Mouse (Mus musculus) hindbrain, embryonic 10.5 days (tissue): ENCODE measurements around the gene Rimbp2. TPM values are rescaled to one million over a fixed set of nuclear protein-coding genes. Genes with fewer than 3 reads are reported as not detected.
A peak's percentile ranks its signal among the peaks of the same experiment; 100 is the strongest.
"Not testable (repeated sequence)": the region's sequence is repeated elsewhere in the genome, so short reads cannot be mapped to it uniquely, and the experiment has no call there.

Source experiments
- DNase-seq: peaks from one replicate; pipeline ENCODE4 v3.0.0-alpha.2; 2017; ENCODE audit warnings: low spot score
- H3K27ac ChIP-seq: fragments of 300-500 bp; sonication (generic); 2 replicates; pipeline ENCODE4 v1.5.1; 2016; ENCODE audit warnings: mild to moderate bottlenecking, moderate library complexity
- H3K27me3 ChIP-seq: fragments of 300-500 bp; sonication (generic); 2 replicates; pipeline ENCODE4 v1.6.1; 2016; ENCODE audit warnings: mild to moderate bottlenecking; ENCODE audit not compliant: poor library complexity, insufficient read depth, severe bottlenecking
- H3K36me3 ChIP-seq: fragments of 300-500 bp; sonication (generic); 2 replicates; pipeline ENCODE4 v1.6.1; 2016; ENCODE audit warnings: mild to moderate bottlenecking, moderate library complexity
- H3K4me1 ChIP-seq: fragments of 300-500 bp; sonication (generic); replicated peaks from 2 replicates; pipeline ENCODE4 v1.6.1; 2016; ENCODE audit warnings: mild to moderate bottlenecking
- H3K4me3 ChIP-seq: fragments of 300-500 bp; sonication (generic); 2 replicates; pipeline ENCODE4 v1.5.1; 2016; ENCODE audit warnings: mild to moderate bottlenecking, moderate library complexity
- H3K9me3 ChIP-seq: fragments of 300-500 bp; sonication (generic); 2 replicates; pipeline ENCODE4 v1.6.1; 2016; ENCODE audit warnings: mild to moderate bottlenecking, moderate library complexity
- WGBS: fragments of 180-500 bp; shearing (Covaris S2); methylation state at CpG from one replicate; pipeline ENCODE4 v1.1.7; 2016; 5-methylcytosine and 5-hydroxymethylcytosine counted together
- polyA plus RNA-seq: library from polyadenylated mRNA; unstranded; fragments of >200 nt; fragmentation: Nextera tagmentation; extraction: Ambion mirVana; gene quantifications from 2 replicates; pipeline ENCODE4 v1.2.1, GENCODE M21; 2016

Rimbp2 gene
- polyA plus RNA-seq, 1 experiment from 2014 or later = 1.3 TPM

- no peak overlapping the region for H3K4me3 ChIP-seq
- DNase-seq = peak; percentile 53
- WGBS = 73% methylated on average over 5 of the region's 5 CpGs
- 0 out of 2 replicates have a peak, but pooled peaks cover 3% of the 10 kb centered on the region for H3K4me1 ChIP-seq
- no peak overlapping the region for H3K27ac ChIP-seq
- no peaks in the 10 kb centered on the region for H3K9me3 ChIP-seq
- H3K27me3 ChIP-seq = no peaks in the 10 kb centered on the region
- no peaks in the 10 kb centered on the region for H3K36me3 ChIP-seq
These were observed 223.9 kb downstream of the Rimbp2 start for GRCm38 (mm10) chr5:128729341-128729740.

GRCm38 (mm10) chr5:128720461-128720860 lies 232.8 kb downstream of the Rimbp2 start:
- not testable (repeated sequence) for DNase-seq, H3K36me3 ChIP-seq, H3K27me3 ChIP-seq, H3K4me1 ChIP-seq, H3K27ac ChIP-seq, H3K9me3 ChIP-seq, H3K4me3 ChIP-seq
- WGBS = 91% methylated on average over 11 of the region's 11 CpGs

GRCm38 (mm10) chr5:128715171-128715570 lies 238.1 kb downstream of the Rimbp2 start:
- H3K27me3 ChIP-seq = no peaks in the 10 kb centered on the region
- no peak overlapping the region for H3K4me3 ChIP-seq
- H3K4me1 ChIP-seq = peaks cover 5% of the 10 kb centered on the region
- no peaks in the 10 kb centered on the region for H3K36me3 ChIP-seq
- 75% methylated on average over 16 of the region's 16 CpGs for WGBS
- H3K27ac ChIP-seq = no peak overlapping the region
- 0 out of 2 replicates have a peak, but pooled peaks cover 5% of the 10 kb centered on the region for H3K9me3 ChIP-seq
- no peak for DNase-seq

DNA sequence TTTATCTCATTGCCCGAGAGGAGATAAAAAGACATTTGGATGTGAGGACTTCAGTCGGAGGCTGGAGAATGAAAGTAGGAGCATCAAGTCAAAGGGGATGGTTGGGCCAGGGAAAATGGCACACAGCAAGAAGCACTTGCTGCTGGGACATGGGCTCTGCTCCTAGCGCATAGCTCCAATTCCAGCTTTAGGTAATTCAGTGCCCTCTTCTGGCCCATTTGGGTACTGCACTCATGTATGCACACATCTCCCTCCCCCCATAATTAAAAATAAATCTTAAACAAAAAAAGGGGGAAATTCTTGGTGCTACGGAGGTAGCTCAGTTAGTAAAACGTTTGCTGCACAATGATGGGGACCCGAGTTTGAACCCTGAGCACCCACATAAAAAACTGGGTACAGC lies 241.4 kb downstream of the Rimbp2 start:
- H3K9me3 ChIP-seq = no peaks in the 10 kb centered on the region
- WGBS = 84% methylated on average over 6 of the region's 6 CpGs
- no peaks in the 10 kb centered on the region for H3K36me3 ChIP-seq
- no peaks in the 10 kb centered on the region for H3K27me3 ChIP-seq
- no peak for DNase-seq
- H3K4me3 ChIP-seq = no peak overlapping the region
- no peak overlapping the region for H3K27ac ChIP-seq
- peaks cover 26% of the 10 kb centered on the region for H3K4me1 ChIP-seq

GRCm38 (mm10) chr5:128710596-128710995 lies 242.7 kb downstream of the Rimbp2 start:
- WGBS = 20% methylated on average over 8 of the region's 8 CpGs
- H3K27ac ChIP-seq = no peak overlapping the region
- H3K4me1 ChIP-seq = peaks cover 26% of the 10 kb centered on the region
- H3K36me3 ChIP-seq = no peaks in the 10 kb centered on the region
- no peak for DNase-seq
- no peak overlapping the region for H3K4me3 ChIP-seq
- peaks cover 9% of the 10 kb centered on the region; the same call in 1 of the 2 replicates for H3K9me3 ChIP-seq
- H3K27me3 ChIP-seq = no peaks in the 10 kb centered on the region

DNA sequence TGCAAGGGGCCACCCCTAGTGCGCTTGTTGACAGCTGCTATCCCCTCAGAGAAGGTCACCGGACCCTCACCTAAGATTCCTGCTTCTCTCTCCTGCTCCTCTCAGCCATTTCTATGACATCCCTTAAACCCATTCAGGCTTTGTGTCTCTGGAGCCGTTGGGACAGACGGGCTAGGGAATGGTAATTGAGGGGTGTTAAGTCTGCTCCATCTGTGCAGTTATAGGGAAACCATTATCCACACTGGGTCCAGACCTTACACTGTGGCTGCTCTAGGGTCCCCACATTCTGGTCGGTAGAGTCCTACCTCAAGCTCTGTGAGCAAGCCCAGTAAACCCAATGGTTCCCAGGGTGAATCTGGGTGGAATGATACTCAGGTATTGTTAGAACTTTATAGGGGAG lies 244.4 kb downstream of the Rimbp2 start:
- no peak for DNase-seq
- peaks cover 32% of the 10 kb centered on the region for H3K4me1 ChIP-seq
- peak overlapping the region; percentile 40; the same call in 1 of the 2 replicates for H3K27ac ChIP-seq
- no peak overlapping the region for H3K4me3 ChIP-seq
- WGBS = 81% methylated on average over 5 of the region's 5 CpGs
- no peaks in the 10 kb centered on the region for H3K27me3 ChIP-seq
- H3K9me3 ChIP-seq = peaks cover 9% of the 10 kb centered on the region; the same call in 1 of the 2 replicates
- no peaks in the 10 kb centered on the region for H3K36me3 ChIP-seq

Other genes starting within 250 kb of the Rimbp2 start
- gene Stx2, start 55.1 kb upstream of the Rimbp2 start, polyA plus RNA-seq = 25.9 and 26.7 TPM in 2 replicates
- 886 and 980 TPM in 2 replicates for gene Ran, start 66.6 kb upstream of the Rimbp2 start, polyA plus RNA-seq
- gene Adgrd1, start 143.3 kb upstream of the Rimbp2 start, polyA plus RNA-seq = 0.06 and 0.13 TPM in 2 replicates